Mouse (Mus musculus) lung, embryonic 14.5 days (tissue): ENCODE data around the gene Pck2. TPM values are rescaled to one million over a fixed set of nuclear protein-coding genes. Genes with fewer than 3 reads are reported as not detected.
A peak's percentile ranks its signal among the peaks of the same experiment; 100 is the strongest.

ENCODE experiments used
- ATAC-seq: fragments of 200-750 bp; cut with Nextera tagmentation; 2 replicates; pipeline ENCODE4 v1.8.0; 2017; ENCODE audit warnings: mild to moderate bottlenecking, moderate TSS enrichment, moderate library complexity; ENCODE audit not compliant: insufficient read depth
- DNase-seq: peaks from one replicate; pipeline ENCODE4 v3.0.0-alpha.2; 2015
- H3K27ac ChIP-seq: fragments of 300-500 bp; sonication (generic); 2 replicates; pipeline ENCODE4 v1.5.1; 2014; ENCODE audit warnings: low read depth, mild to moderate bottlenecking, moderate library complexity
- H3K27me3 ChIP-seq: fragments of 300-500 bp; sonication (generic); 2 replicates; pipeline ENCODE4 v1.6.1; 2014; ENCODE audit warnings: low read length, control low read depth; ENCODE audit not compliant: insufficient read depth
- H3K36me3 ChIP-seq: fragments of 300-500 bp; sonication (generic); 2 replicates; pipeline ENCODE4 v1.6.1; 2014; ENCODE audit warnings: control low read depth; ENCODE audit not compliant: insufficient read depth
- H3K4me1 ChIP-seq: fragments of 300-500 bp; sonication (generic); 2 replicates; pipeline ENCODE4 v1.6.1; 2014; ENCODE audit warnings: antibody characterized with exemption, control low read depth; ENCODE audit not compliant: insufficient read depth
- H3K4me2 ChIP-seq: fragments of 300-500 bp; sonication (generic); 2 replicates; pipeline ENCODE4 v1.6.1; 2014; ENCODE audit warnings: mild to moderate bottlenecking
- H3K4me3 ChIP-seq: fragments of 300-500 bp; sonication (generic); 2 replicates; pipeline ENCODE4 v1.5.1; 2014; ENCODE audit warnings: low read depth, low read length
- H3K9ac ChIP-seq: fragments of 300-500 bp; sonication (generic); 2 replicates; pipeline ENCODE4 v1.6.1; 2014
- H3K9me3 ChIP-seq: fragments of 300-500 bp; sonication (generic); 2 replicates; pipeline ENCODE4 v1.6.1; 2016; ENCODE audit warnings: low read depth, low read length, control low read depth
- CTCF ChIP-seq: IDR thresholded peaks from 2 replicates; pipeline ENCODE4 v1.5.1; 2016; ENCODE audit warnings: antibody characterized with exemption, low read depth
- WGBS: fragments of 180-500 bp; shearing (Covaris S2); extraction: QIAGEN DNeasy Blood & Tissue Kit; methylation state at CpG from one replicate; pipeline ENCODE4 v1.1.7; 2014; 5-methylcytosine and 5-hydroxymethylcytosine counted together
- polyA plus RNA-seq: library from polyadenylated mRNA; unstranded; fragments of >200 nt; fragmentation: Nextera tagmentation; extraction: Ambion mirVana; gene quantifications from 2 replicates; pipeline ENCODE4 v1.2.1, GENCODE M21; 2014

The Pck2 gene
- polyA plus RNA-seq, 1 experiment from 2014 or later, result 55.4 TPM

GRCm38 (mm10) chr14:55575302-55575701, 35.2 kb downstream of the Pck2 start, which contains the start of gene Fitm1:
TSS of gene Fitm1 (plus strand) at chr14:55575617.
- H3K27me3 ChIP-seq, result no peaks in the 10 kb centered on the region
- peaks cover 5% of the 10 kb centered on the region; the same call in 1 of the 2 replicates for H3K36me3 ChIP-seq
- TF ChIP-seq CTCF, result no peak
- 61% methylated on average over 8 of the region's 8 CpGs for WGBS
- peak within 1 kb of the TSS; percentile 27; the same call in 1 of the 2 replicates for H3K4me2 ChIP-seq
- H3K9me3 ChIP-seq, result no peaks in the 10 kb centered on the region
- peak within 1 kb of the TSS; percentile 50; the same call in 1 of the 2 replicates for H3K27ac ChIP-seq
- H3K9ac ChIP-seq, result no peak within 1 kb of the TSS; the same call in 1 of the 2 replicates
- no peak for ATAC-seq
- no peak for DNase-seq
- no peak within 1 kb of the TSS for H3K4me3 ChIP-seq
- 0 out of 2 replicates have a peak, but pooled peaks cover 6% of the 10 kb centered on the region for H3K4me1 ChIP-seq

- peak overlapping the region; percentile 50; the same call in 1 of the 2 replicates for H3K27ac ChIP-seq
- DNase-seq, result no peak
- peak overlapping the region; percentile 27; the same call in 1 of the 2 replicates for H3K4me2 ChIP-seq
- no peak for ATAC-seq
- H3K9me3 ChIP-seq, result no peaks in the 10 kb centered on the region
- no peak for TF ChIP-seq CTCF
- no peak overlapping the region; the same call in 1 of the 2 replicates for H3K9ac ChIP-seq
- H3K4me1 ChIP-seq, result 0 out of 2 replicates have a peak, but pooled peaks cover 6% of the 10 kb centered on the region
- H3K36me3 ChIP-seq, result peaks cover 9% of the 10 kb centered on the region
- 63% methylated on average over 13 of the region's 13 CpGs for WGBS
- H3K4me3 ChIP-seq, result no peak overlapping the region
- H3K27me3 ChIP-seq, result no peaks in the 10 kb centered on the region
Measured at GRCm38 (mm10) chr14:55575711-55576110, 35.6 kb downstream of the Pck2 start.

- 61% methylated on average over 16 of the region's 16 CpGs for WGBS
- no peak for TF ChIP-seq CTCF
- DNase-seq (peak; percentile 18), ATAC-seq (no peak)
- Histone ChIP-seq H3K4me2 (no peak overlapping the region), H3K4me3 (no peak overlapping the region), H3K27me3 (no peaks in the 10 kb centered on the region), H3K9me3 (no peaks in the 10 kb centered on the region), H3K27ac (no peak overlapping the region), H3K36me3 (peaks cover 16% of the 10 kb centered on the region), H3K9ac (no peak overlapping the region), H3K4me1 (0 out of 2 replicates have a peak, but pooled peaks cover 6% of the 10 kb centered on the region)
Measured at GRCm38 (mm10) chr14:55576376-55576775, 36.3 kb downstream of the Pck2 start.

GRCm38 (mm10) chr14:55577871-55578667, 38.0 kb downstream of the Pck2 start, which contains the start of gene Psme1:
TSS of gene Psme1 (plus strand) at chr14:55578123.
- WGBS, result under 1% methylated on average over 32 of the region's 32 CpGs
- DNase-seq (peak; percentile 91), ATAC-seq (peak; percentile 93)
- Histone ChIP-seq H3K4me2 (peak within 1 kb of the TSS; percentile 78), H3K36me3 (peaks cover 16% of the 10 kb centered on the region), H3K9me3 (no peaks in the 10 kb centered on the region), H3K9ac (peak within 1 kb of the TSS; percentile 91), H3K4me3 (peak within 1 kb of the TSS; percentile 77), H3K27me3 (no peaks in the 10 kb centered on the region), H3K4me1 (0 out of 2 replicates have a peak, but pooled peaks cover 6% of the 10 kb centered on the region), H3K27ac (peak within 1 kb of the TSS; percentile 88)
- no peak for TF ChIP-seq CTCF

- peak; percentile 43; the same call in 1 of the 2 replicates for ATAC-seq
- 27% methylated on average over 6 of the region's 6 CpGs for WGBS
Measured at GRCm38 (mm10) chr14:55578668-55579269, 38.7 kb downstream of the Pck2 start.

GRCm38 (mm10) chr14:55579511-55580496, 39.7 kb downstream of the Pck2 start:
- H3K9me3 ChIP-seq, result no peaks in the 10 kb centered on the region
- H3K4me3 ChIP-seq, result no peak overlapping the region
- TF ChIP-seq CTCF, result peak; percentile 10; the same call in 1 of the 2 replicates
- peaks cover 16% of the 10 kb centered on the region for H3K36me3 ChIP-seq
- ATAC-seq (no peak), DNase-seq (no peak)
- H3K27me3 ChIP-seq, result no peaks in the 10 kb centered on the region
- H3K4me2 ChIP-seq, result peak overlapping the region; percentile 78
- 87% methylated on average over 23 of the region's 23 CpGs for WGBS
- 0 out of 2 replicates have a peak, but pooled peaks cover 6% of the 10 kb centered on the region for H3K4me1 ChIP-seq
- no peak overlapping the region; the same call in 1 of the 2 replicates for H3K27ac ChIP-seq
- H3K9ac ChIP-seq, result no peak overlapping the region

More at GRCm38 (mm10) chr14:55578668-55579269, 38.7 kb downstream of the Pck2 start:
- Histone ChIP-seq H3K9me3 (no peaks in the 10 kb centered on the region), H3K4me2 (peak overlapping the region; percentile 78), H3K4me1 (0 out of 2 replicates have a peak, but pooled peaks cover 6% of the 10 kb centered on the region), H3K4me3 (peak overlapping the region; percentile 77), H3K36me3 (peaks cover 16% of the 10 kb centered on the region), H3K27ac (peak overlapping the region; percentile 88), H3K9ac (peak overlapping the region; percentile 91), H3K27me3 (no peaks in the 10 kb centered on the region)
- 0 out of 2 replicates have a peak, but pooled peaks have one; percentile 8 for TF ChIP-seq CTCF
- DNase-seq, result peak; percentile 71
